Mouse (Mus musculus) lung, postnatal 0 days (tissue): ENCODE data around the gene Nme7. TPM values are rescaled to one million over a fixed set of nuclear protein-coding genes. Genes with fewer than 3 reads are reported as not detected.

Source experiments
- ATAC-seq: fragments of 200-750 bp; cut with Nextera tagmentation; 2 replicates; pipeline ENCODE4 v1.8.0; 2017; ENCODE audit warnings: moderate library complexity
- DNase-seq: peaks from one replicate; pipeline ENCODE4 v3.0.0-alpha.2; 2016; ENCODE audit warnings: low spot score
- H3K27ac ChIP-seq: fragments of 300-500 bp; sonication (generic); 2 replicates; pipeline ENCODE4 v1.5.1; 2014; ENCODE audit warnings: antibody characterized with exemption, mild to moderate bottlenecking, low read length, mixed read lengths
- H3K27me3 ChIP-seq: fragments of 300-500 bp; sonication (generic); replicated peaks from 2 replicates; pipeline ENCODE4 v1.6.1; 2014; ENCODE audit warnings: low read length, mixed read lengths; ENCODE audit not compliant: insufficient read depth
- H3K36me3 ChIP-seq: fragments of 300-500 bp; sonication (generic); 2 replicates; pipeline ENCODE4 v1.6.1; 2014; ENCODE audit warnings: low read length, mixed read lengths; ENCODE audit not compliant: insufficient read depth
- H3K4me1 ChIP-seq: fragments of 300-500 bp; sonication (generic); 2 replicates; pipeline ENCODE4 v1.6.1; 2014; ENCODE audit warnings: antibody characterized with exemption, low read depth, low read length, mixed read lengths; ENCODE audit not compliant: insufficient read depth
- H3K4me2 ChIP-seq: fragments of 300-500 bp; sonication (generic); replicated peaks from 2 replicates; pipeline ENCODE4 v1.6.1; 2014; ENCODE audit warnings: low read depth, mild to moderate bottlenecking, low read length, moderate library complexity, mixed read lengths
- H3K4me3 ChIP-seq: fragments of 300-500 bp; sonication (generic); 2 replicates; pipeline ENCODE4 v1.5.1; 2014; ENCODE audit warnings: low read depth, low read length
- H3K9ac ChIP-seq: fragments of 300-500 bp; sonication (generic); replicated peaks from 2 replicates; pipeline ENCODE4 v1.6.1; 2014; ENCODE audit warnings: low read depth, mild to moderate bottlenecking
- H3K9me3 ChIP-seq: fragments of 300-500 bp; sonication (generic); 2 replicates; pipeline ENCODE4 v1.6.1; 2016; ENCODE audit warnings: low read length, mixed read lengths
- CTCF ChIP-seq: IDR thresholded peaks from 2 replicates; pipeline ENCODE4 v1.5.1; 2016; ENCODE audit warnings: antibody characterized with exemption, mild to moderate bottlenecking
- EP300 ChIP-seq: IDR thresholded peaks from 2 replicates; pipeline ENCODE4 v1.6.1; 2016; ENCODE audit warnings: antibody characterized with exemption, mild to moderate bottlenecking, control low read depth
- WGBS: fragments of 180-500 bp; shearing (Covaris S2); extraction: QIAGEN DNeasy Blood & Tissue Kit; methylation state at CpG from one replicate; pipeline ENCODE4 v1.1.7; 2014; 5-methylcytosine and 5-hydroxymethylcytosine counted together
- polyA plus RNA-seq: library from polyadenylated mRNA; unstranded; fragments of >200 nt; fragmentation: Nextera tagmentation; extraction: Ambion mirVana; gene quantifications from 2 replicates; pipeline ENCODE4 v1.2.1, GENCODE M21; 2015

Nme7 gene
- polyA plus RNA-seq, 1 experiment from 2014 or later: 17.7 TPM

- no peaks in the 10 kb centered on the region; the same call in 1 of the 2 replicates for H3K4me1 ChIP-seq
- 23% methylated on average over 6 of the region's 6 CpGs for WGBS
- DNase-seq: peak; percentile 93
Observed at GRCm38 (mm10) chr1:164456065-164456464, 152.1 kb downstream of the Nme7 start.

GRCm38 (mm10) chr1:164456731-164457130 is 152.8 kb downstream of the Nme7 start:
- Histone ChIP-seq H3K4me1 (no peaks in the 10 kb centered on the region; the same call in 1 of the 2 replicates), H3K36me3 (0 out of 2 replicates have a peak, but pooled peaks cover 7% of the 10 kb centered on the region), H3K27me3 (0 out of 2 replicates have a peak, but pooled peaks cover 6% of the 10 kb centered on the region), H3K27ac (peak overlapping the region; percentile 97), H3K9ac (peak overlapping the region; percentile 89), H3K9me3 (no peaks in the 10 kb centered on the region), H3K4me3 (peak overlapping the region; percentile 77), H3K4me2 (peak overlapping the region; percentile 72)
- ATAC-seq: no peak
- WGBS: 3% methylated on average over 8 of the region's 8 CpGs
- DNase-seq: peak; percentile 70
- TF ChIP-seq EP300: no peak
- TF ChIP-seq CTCF: no peak

More at GRCm38 (mm10) chr1:164456065-164456464, 152.1 kb downstream of the Nme7 start:
- TF ChIP-seq EP300 (peak; percentile 98), CTCF (0 out of 2 replicates have a peak, but pooled peaks have one; percentile 26)
- peak; percentile 55 for ATAC-seq
- Histone ChIP-seq H3K4me2 (peak overlapping the region; percentile 72), H3K36me3 (0 out of 2 replicates have a peak, but pooled peaks cover 7% of the 10 kb centered on the region), H3K9ac (peak overlapping the region; percentile 89), H3K9me3 (no peaks in the 10 kb centered on the region), H3K27ac (peak overlapping the region; percentile 97), H3K27me3 (0 out of 2 replicates have a peak, but pooled peaks cover 6% of the 10 kb centered on the region), H3K4me3 (peak overlapping the region; percentile 77)

- DNase-seq (peak; percentile 77), ATAC-seq (peak; percentile 39)
- under 1% methylated on average over 53 of the region's 76 CpGs for WGBS
- Histone ChIP-seq H3K4me1 (no peaks in the 10 kb centered on the region; the same call in 1 of the 2 replicates), H3K36me3 (0 out of 2 replicates have a peak, but pooled peaks cover 7% of the 10 kb centered on the region), H3K9ac (peak overlapping the region; percentile 89), H3K4me3 (peak overlapping the region; percentile 77), H3K4me2 (peak overlapping the region; percentile 72), H3K27ac (peak overlapping the region; percentile 97), H3K27me3 (0 out of 2 replicates have a peak, but pooled peaks cover 6% of the 10 kb centered on the region), H3K9me3 (no peaks in the 10 kb centered on the region)
- TF ChIP-seq EP300 (no peak), CTCF (no peak)
Observed at GRCm38 (mm10) chr1:164457531-164458244, 153.8 kb downstream of the Nme7 start.

- Histone ChIP-seq H3K36me3 (0 out of 2 replicates have a peak, but pooled peaks cover 2% of the 10 kb centered on the region), H3K9me3 (no peaks in the 10 kb centered on the region), H3K9ac (peak within 1 kb of the TSS; percentile 89), H3K4me2 (peak within 1 kb of the TSS; percentile 72), H3K27ac (peak within 1 kb of the TSS; percentile 97), H3K27me3 (0 out of 2 replicates have a peak, but pooled peaks cover 6% of the 10 kb centered on the region), H3K4me1 (no peaks in the 10 kb centered on the region; the same call in 1 of the 2 replicates), H3K4me3 (peak within 1 kb of the TSS; percentile 77)
- peak; percentile 91 for DNase-seq
- peak; percentile 76 for ATAC-seq
- WGBS: 2% methylated on average over 35 of the region's 35 CpGs
- TF ChIP-seq EP300 (no peak), CTCF (peak; percentile 44)
Observed at GRCm38 (mm10) chr1:164458245-164458613, 154.3 kb downstream of the Nme7 start, which contains the start of gene Atp1b1. Atp1b1 (minus strand) TSS chr1:164458355.

- ATAC-seq: peak; percentile 69
- DNase-seq: peak; percentile 92
- Histone ChIP-seq H3K36me3 (no peaks in the 10 kb centered on the region), H3K4me2 (peak overlapping the region; percentile 72), H3K9ac (peak overlapping the region; percentile 89), H3K27ac (peak overlapping the region; percentile 97), H3K4me3 (peak overlapping the region; percentile 77), H3K27me3 (0 out of 2 replicates have a peak, but pooled peaks cover 4% of the 10 kb centered on the region), H3K4me1 (no peaks in the 10 kb centered on the region; the same call in 1 of the 2 replicates), H3K9me3 (no peaks in the 10 kb centered on the region)
- TF ChIP-seq CTCF: no peak
- no peak for TF ChIP-seq EP300
- 2% methylated on average over 21 of the region's 22 CpGs for WGBS
Observed at GRCm38 (mm10) chr1:164458621-164459051, 154.7 kb downstream of the Nme7 start.
